ENCODE assay signal across 8 mouse cellular contexts in the genomic region with DNA sequence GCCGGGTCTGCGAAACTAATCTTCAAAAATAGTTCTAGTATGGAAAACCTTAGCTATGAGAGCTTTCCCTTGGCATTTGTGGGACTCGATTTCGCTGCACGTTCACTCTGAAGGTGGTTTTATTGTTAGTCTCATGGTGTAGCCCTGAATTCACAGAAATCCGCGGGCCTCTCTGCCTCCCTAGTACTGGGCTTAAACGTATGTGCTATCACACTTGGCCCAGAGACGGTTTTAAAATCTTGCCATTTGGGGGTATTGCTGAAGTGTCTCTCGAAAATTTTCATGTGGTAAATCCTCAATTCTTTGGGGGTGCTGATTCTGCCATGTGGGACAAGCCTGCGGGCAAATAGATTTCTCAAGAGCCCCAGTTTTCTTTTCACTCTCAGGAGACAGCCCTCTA. TPM values are rescaled to one million over a fixed set of nuclear protein-coding genes. Genes with fewer than 3 reads are reported as not detected.
DNase-seq lines count a peak whose midpoint lies in the region; ATAC-seq and TF ChIP-seq lines count a peak whose summit lies in the region.

No protein-coding gene starts in this region.

- ATAC-seq in limb, embryonic 15.5 days (ENCODE audit: insufficient number of reproducible peaks, low FRiP score, low TSS enrichment, low read depth), result no peak
- ATAC-seq in stomach, embryonic 14.5 days (ENCODE audit: insufficient number of reproducible peaks, insufficient read depth, low FRiP score, low read depth), result no peak

- H3K4me2 ChIP-seq in limb, embryonic 15.5 days, result peak overlapping the region; percentile 60
- H3K4me2 ChIP-seq in stomach, embryonic 14.5 days (replicated peaks; ENCODE audit: low read depth, low read length), result peak overlapping the region; percentile 61

- no peak for TF ChIP-seq CTCF in E14TG2a.4 (conservative IDR thresholded peaks at IDR 0.05; ENCODE audit: low read length)

- 6% methylated on average over 11 of the region's 11 CpGs for WGBS in heart, embryonic 10.5 days
- 7% methylated on average over 11 of the region's 11 CpGs for WGBS in forebrain, embryonic 10.5 days
- WGBS in limb, embryonic 15.5 days, result 4% methylated on average over 11 of the region's 11 CpGs
- 6% methylated on average over 11 of the region's 11 CpGs for WGBS in stomach, embryonic 14.5 days

- H3K9me3 ChIP-seq in heart, embryonic 10.5 days, result no peaks in the 10 kb centered on the region
- no peaks in the 10 kb centered on the region for H3K9me3 ChIP-seq in E14TG2a.4 (ENCODE audit: low read length)
- H3K9me3 ChIP-seq in forebrain, embryonic 10.5 days, result no peaks in the 10 kb centered on the region
- H3K9me3 ChIP-seq in limb, embryonic 15.5 days, result no peaks in the 10 kb centered on the region
- no peaks in the 10 kb centered on the region for H3K9me3 ChIP-seq in stomach, embryonic 14.5 days (ENCODE audit: control insufficient read depth, low read depth, low read length)

- H3K36me3 ChIP-seq in heart, embryonic 10.5 days, result no peaks in the 10 kb centered on the region
- no peaks in the 10 kb centered on the region for H3K36me3 ChIP-seq in E14TG2a.4 (ENCODE audit: insufficient read depth, low read length)
- H3K36me3 ChIP-seq in forebrain, embryonic 10.5 days (replicated peaks), result no peaks in the 10 kb centered on the region
- H3K36me3 ChIP-seq in limb, embryonic 15.5 days, result no peaks in the 10 kb centered on the region
- no peaks in the 10 kb centered on the region for H3K36me3 ChIP-seq in stomach, embryonic 14.5 days (ENCODE audit: control insufficient read depth, insufficient read depth, low read length)

- peak overlapping the region; percentile 79 for H3K4me3 ChIP-seq in heart, embryonic 10.5 days
- peak overlapping the region; percentile 78 for H3K4me3 ChIP-seq in E14TG2a.4 (replicated peaks; ENCODE audit: low read length)
- H3K4me3 ChIP-seq in forebrain, embryonic 10.5 days, result peak overlapping the region; percentile 75
- peak overlapping the region; percentile 80 for H3K4me3 ChIP-seq in limb, embryonic 15.5 days
- peak overlapping the region; percentile 44 for H3K4me3 ChIP-seq in stomach, embryonic 14.5 days (ENCODE audit: low read depth, low read length)

- peak overlapping the region; percentile 89 for H3K27ac ChIP-seq in heart, embryonic 10.5 days
- H3K27ac ChIP-seq in forebrain, embryonic 10.5 days, result peak overlapping the region; percentile 92
- peak overlapping the region; percentile 80 for H3K27ac ChIP-seq in limb, embryonic 15.5 days
- H3K27ac ChIP-seq in stomach, embryonic 14.5 days (ENCODE audit: low read length), result peak overlapping the region; percentile 34; the same call in 1 of the 2 replicates

- peak; percentile 76 for DNase-seq in heart, embryonic 10.5 days (ENCODE audit: low spot score)
- DNase-seq in heart, adult 9 months (ENCODE audit: low spot score in 2 of 2), result no peak
- peak; percentile 28 for DNase-seq in forebrain, embryonic 10.5 days (ENCODE audit: extremely low spot score, low spot score)
- no peak for DNase-seq in right cerebral cortex, postnatal 10 days (ENCODE audit: low spot score in 2 of 2)
- no peak for DNase-seq in thymus, postnatal 25 days

- H3K4me1 ChIP-seq in heart, embryonic 10.5 days, result peaks cover 25% of the 10 kb centered on the region; the same call in 1 of the 2 replicates
- peaks cover 32% of the 10 kb centered on the region for H3K4me1 ChIP-seq in E14TG2a.4 (replicated peaks; ENCODE audit: low read depth, low read length)
- peaks cover 41% of the 10 kb centered on the region for H3K4me1 ChIP-seq in forebrain, embryonic 10.5 days
- H3K4me1 ChIP-seq in limb, embryonic 15.5 days, result peaks cover 20% of the 10 kb centered on the region
- peaks cover 14% of the 10 kb centered on the region; the same call in 1 of the 2 replicates for H3K4me1 ChIP-seq in stomach, embryonic 14.5 days (ENCODE audit: control insufficient read depth, insufficient read depth, low read length)

- peak overlapping the region; percentile 45 for H3K9ac ChIP-seq in limb, embryonic 15.5 days
- peak overlapping the region; percentile 60 for H3K9ac ChIP-seq in stomach, embryonic 14.5 days (replicated peaks; ENCODE audit: low read depth, low read length)

- no peaks in the 10 kb centered on the region for H3K27me3 ChIP-seq in heart, embryonic 10.5 days (ENCODE audit: insufficient read depth, poor library complexity, severe bottlenecking)
- no peaks in the 10 kb centered on the region for H3K27me3 ChIP-seq in E14TG2a.4 (ENCODE audit: insufficient read depth, low read length)
- no peaks in the 10 kb centered on the region for H3K27me3 ChIP-seq in forebrain, embryonic 10.5 days (ENCODE audit: poor library complexity, severe bottlenecking)
- H3K27me3 ChIP-seq in limb, embryonic 15.5 days, result no peaks in the 10 kb centered on the region
- H3K27me3 ChIP-seq in stomach, embryonic 14.5 days (ENCODE audit: control insufficient read depth, insufficient read depth, low read length), result no peaks in the 10 kb centered on the region

RNA-seq across cellular contexts. Expression of gene Nphp1, which starts 0.4 kb away (rescaled TPM):
- 16.9 and 20.5 TPM in 2 replicates for polyA plus RNA-seq in heart, embryonic 10.5 days (2016; fragmentation: Nextera tagmentation; extraction: Ambion mirVana)
- polyA plus RNA-seq in forebrain, embryonic 10.5 days (2016; fragmentation: Nextera tagmentation; extraction: Ambion mirVana), result 45.8 and 48.6 TPM in 2 replicates
- 24.5 and 27.4 TPM in 2 replicates for polyA plus RNA-seq in limb, embryonic 15.5 days (2015; fragmentation: Nextera tagmentation; extraction: Ambion mirVana)
- 22.9 and 23.2 TPM in 2 replicates for polyA plus RNA-seq in stomach, embryonic 14.5 days (2014; fragmentation: Nextera tagmentation; extraction: Ambion mirVana)

RNA-seq across cellular contexts. Expression of gene Mtln, which starts 3.1 kb away (rescaled TPM):
- 33.8 and 35.4 TPM in 2 replicates for polyA plus RNA-seq in heart, embryonic 10.5 days (2016; fragmentation: Nextera tagmentation; extraction: Ambion mirVana)
- 26.0 and 30.5 TPM in 2 replicates for polyA plus RNA-seq in forebrain, embryonic 10.5 days (2016; fragmentation: Nextera tagmentation; extraction: Ambion mirVana)
- polyA plus RNA-seq in limb, embryonic 15.5 days (2015; fragmentation: Nextera tagmentation; extraction: Ambion mirVana), result 36.3 and 41.8 TPM in 2 replicates
- polyA plus RNA-seq in stomach, embryonic 14.5 days (2014; fragmentation: Nextera tagmentation; extraction: Ambion mirVana), result 37.1 and 37.2 TPM in 2 replicates

RNA-seq across cellular contexts. Expression of gene Bub1, which starts 42.5 kb away (rescaled TPM):
- 61.8 and 71.3 TPM in 2 replicates for polyA plus RNA-seq in heart, embryonic 10.5 days (2016; fragmentation: Nextera tagmentation; extraction: Ambion mirVana)
- 116 and 126 TPM in 2 replicates for polyA plus RNA-seq in forebrain, embryonic 10.5 days (2016; fragmentation: Nextera tagmentation; extraction: Ambion mirVana)
- 34.7 and 36.8 TPM in 2 replicates for polyA plus RNA-seq in limb, embryonic 15.5 days (2015; fragmentation: Nextera tagmentation; extraction: Ambion mirVana)
- 24.7 and 27.5 TPM in 2 replicates for polyA plus RNA-seq in stomach, embryonic 14.5 days (2014; fragmentation: Nextera tagmentation; extraction: Ambion mirVana)

RNA-seq across cellular contexts. Expression of gene Acoxl, which starts 49.5 kb away (rescaled TPM):
- 0.39 and 0.51 TPM in 2 replicates for polyA plus RNA-seq in heart, embryonic 10.5 days (2016; fragmentation: Nextera tagmentation; extraction: Ambion mirVana)
- polyA plus RNA-seq in forebrain, embryonic 10.5 days (2016; fragmentation: Nextera tagmentation; extraction: Ambion mirVana), result 0.09 TPM in 2 replicates
- 0.09 TPM in 1 of 2 replicates, not detected in the other for polyA plus RNA-seq in limb, embryonic 15.5 days (2015; fragmentation: Nextera tagmentation; extraction: Ambion mirVana)
- polyA plus RNA-seq in stomach, embryonic 14.5 days (2014; fragmentation: Nextera tagmentation; extraction: Ambion mirVana), result 0.16 and 0.21 TPM in 2 replicates

RNA-seq across cellular contexts. Expression of gene Mall, which starts 59.4 kb away (rescaled TPM):
- polyA plus RNA-seq in heart, embryonic 10.5 days (2016; fragmentation: Nextera tagmentation; extraction: Ambion mirVana), result 2.0 and 2.8 TPM in 2 replicates
- 0.34 and 0.36 TPM in 2 replicates for polyA plus RNA-seq in forebrain, embryonic 10.5 days (2016; fragmentation: Nextera tagmentation; extraction: Ambion mirVana)
- 56.6 and 57.1 TPM in 2 replicates for polyA plus RNA-seq in limb, embryonic 15.5 days (2015; fragmentation: Nextera tagmentation; extraction: Ambion mirVana)
- 8.9 and 11.0 TPM in 2 replicates for polyA plus RNA-seq in stomach, embryonic 14.5 days (2014; fragmentation: Nextera tagmentation; extraction: Ambion mirVana)

Comparison
In these comparisons a context has a peak if more than half of its experiments do, and no peak if none do; other contexts are left out.
1. DNase-seq: peak in heart, embryonic 10.5 days (single experiment) and forebrain, embryonic 10.5 days (single experiment); none in heart, adult 9 months (0 of 2), right cerebral cortex, postnatal 10 days (0 of 2) and thymus, postnatal 25 days (single experiment).
2. H3K27ac ChIP-seq: peak in every context shown above with its lines; median percentile 92 in forebrain, embryonic 10.5 days; 89 in heart, embryonic 10.5 days; 80 in limb, embryonic 15.5 days; 34 in stomach, embryonic 14.5 days.
3. Peak in every context shown above with its lines, with median percentiles within 50 percentile points of each other: H3K4me3 ChIP-seq.